Mouse (Mus musculus) gastrocnemius, adult 18-20 months (tissue): ENCODE measurements at regions not wholly inside any gene's neighbourhood (a gene's known extent, or its start where the extent isn't known, plus 50 kb on each side); places are given as distances from the start of the nearest gene placed in this dataset.

ENCODE experiments used
- DNase-seq: peaks from one replicate; pipeline ENCODE4 v3.0.0; 2021; ENCODE audit warnings: low spot score

- no peak for DNase-seq
These were observed 282.8 kb downstream of the Rfpl4b start for GRCm38 (mm10) chr10:38538766-38539165.

- no peak for DNase-seq
These were observed 304.9 kb downstream of the Rfpl4b start for GRCm38 (mm10) chr10:38516636-38517035.
